Mouse (Mus musculus): Measurements from ENCODE around the gene Mcam. TPM values are rescaled to one million over a fixed set of nuclear protein-coding genes. Genes with fewer than 3 reads are reported as not detected.

Gene Mcam
- polyA plus RNA-seq, 1 experiment from 2014 or later: 11.2 TPM

Other genes with a start within 250 kb of the Mcam start
- gene Thy1, start 91.1 kb upstream of the Mcam start, polyA plus RNA-seq (2016; fragmentation: Nextera tagmentation; extraction: Ambion mirVana): 0.39 and 0.41 TPM in 2 replicates
- 10.7 and 12.0 TPM in 2 replicates for gene Usp2, start 67.4 kb upstream of the Mcam start, polyA plus RNA-seq (2016; fragmentation: Nextera tagmentation; extraction: Ambion mirVana)
- gene Mfrp, start 32.7 kb upstream of the Mcam start, polyA plus RNA-seq (2016; fragmentation: Nextera tagmentation; extraction: Ambion mirVana): 0.09 and 0.12 TPM in 2 replicates
- 0.27 and 0.75 TPM in 2 replicates for gene C1qtnf5, start 27.2 kb upstream of the Mcam start, polyA plus RNA-seq (2016; fragmentation: Nextera tagmentation; extraction: Ambion mirVana)
- 0.31 and 0.49 TPM in 2 replicates for gene Gm49380, start 21.0 kb upstream of the Mcam start, polyA plus RNA-seq (2016; fragmentation: Nextera tagmentation; extraction: Ambion mirVana)
- 80.1 and 80.9 TPM in 2 replicates for gene Rnf26, start 21.0 kb upstream of the Mcam start, polyA plus RNA-seq (2016; fragmentation: Nextera tagmentation; extraction: Ambion mirVana)
- 25.4 and 25.5 TPM in 2 replicates for gene Cbl, start 99.6 kb downstream of the Mcam start, polyA plus RNA-seq (2016; fragmentation: Nextera tagmentation; extraction: Ambion mirVana)
- not detected in 2 replicates for gene Ccdc153, start 106.2 kb downstream of the Mcam start, polyA plus RNA-seq (2016; fragmentation: Nextera tagmentation; extraction: Ambion mirVana)
- 0.09 TPM in 1 of 2 replicates, not detected in the other for gene Pdzd3, start 117.0 kb downstream of the Mcam start, polyA plus RNA-seq (2016; fragmentation: Nextera tagmentation; extraction: Ambion mirVana)
- 1.9 and 2.4 TPM in 2 replicates for gene Nlrx1, start 134.1 kb downstream of the Mcam start, polyA plus RNA-seq (2016; fragmentation: Nextera tagmentation; extraction: Ambion mirVana)
- gene Abcg4, start 154.1 kb downstream of the Mcam start, polyA plus RNA-seq (2016; fragmentation: Nextera tagmentation; extraction: Ambion mirVana): 2.6 and 3.1 TPM in 2 replicates
- 29.6 and 31.4 TPM in 2 replicates for gene Hinfp, start 171.2 kb downstream of the Mcam start, polyA plus RNA-seq (2016; fragmentation: Nextera tagmentation; extraction: Ambion mirVana)
- gene C2cd2l, start 185.8 kb downstream of the Mcam start, polyA plus RNA-seq (2016; fragmentation: Nextera tagmentation; extraction: Ambion mirVana): 6.8 and 7.8 TPM in 2 replicates
- gene Dpagt1, start 191.6 kb downstream of the Mcam start, polyA plus RNA-seq (2016; fragmentation: Nextera tagmentation; extraction: Ambion mirVana): 53.8 and 53.9 TPM in 2 replicates
- 601 and 615 TPM in 2 replicates for gene H2afx, start 200.2 kb downstream of the Mcam start, polyA plus RNA-seq (2016; fragmentation: Nextera tagmentation; extraction: Ambion mirVana)
- gene Hmbs, start 209.8 kb downstream of the Mcam start, polyA plus RNA-seq (2016; fragmentation: Nextera tagmentation; extraction: Ambion mirVana): 167 and 175 TPM in 2 replicates
- 30.7 and 30.9 TPM in 2 replicates for gene Vps11, start 227.2 kb downstream of the Mcam start, polyA plus RNA-seq (2016; fragmentation: Nextera tagmentation; extraction: Ambion mirVana)
- gene Hyou1, start 245.0 kb downstream of the Mcam start, polyA plus RNA-seq (2016; fragmentation: Nextera tagmentation; extraction: Ambion mirVana): 43.8 and 46.7 TPM in 2 replicates